Mouse (Mus musculus): ENCODE data around the gene Rab35.

The Rab35 gene

DNA sequence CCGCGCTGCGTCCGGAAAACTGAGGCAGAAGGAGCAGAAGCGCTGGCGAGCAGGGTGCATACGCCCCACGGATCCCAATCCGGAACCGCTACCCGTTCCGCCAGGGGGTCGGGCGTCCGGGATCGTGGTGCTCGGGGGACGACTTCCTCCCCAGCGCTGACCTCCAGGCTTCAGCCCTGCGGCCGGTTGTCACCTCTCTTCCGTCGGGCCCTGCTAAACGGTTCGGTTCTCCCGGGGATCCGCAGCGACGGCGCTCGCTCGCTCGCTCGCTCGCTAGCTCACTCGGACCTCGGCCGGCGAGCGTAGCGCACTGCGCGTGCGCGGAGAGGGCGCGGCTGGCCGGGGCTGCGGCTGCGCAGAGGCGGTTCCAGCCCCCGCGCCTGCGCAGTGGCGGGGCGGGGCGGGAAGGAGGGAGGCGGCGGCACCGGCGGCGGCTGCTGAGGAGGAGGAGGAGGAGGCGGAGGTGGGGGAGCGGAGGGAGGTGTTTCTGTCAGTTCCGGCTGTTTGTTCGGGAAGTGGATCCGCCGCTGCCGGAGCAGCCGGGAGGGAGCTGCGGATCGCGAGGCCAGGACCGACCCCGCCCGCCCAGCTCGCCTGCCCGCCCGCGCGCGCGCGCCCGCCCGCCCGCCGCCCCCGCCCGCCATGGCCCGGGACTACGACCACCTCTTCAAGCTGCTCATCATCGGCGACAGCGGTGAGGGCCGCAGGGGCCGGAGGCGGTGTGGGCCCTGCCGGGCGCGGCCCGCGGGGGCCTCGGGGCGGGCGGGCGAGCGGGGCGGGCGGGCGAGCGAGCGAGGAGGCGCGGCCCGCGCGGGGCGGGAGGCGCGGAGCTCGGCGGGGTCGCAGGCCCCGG is at the start of gene Rab35:
Gene Rab35 (plus strand): TSS at position 404 of the 853 bp plus-strand sequence.
- DNase-seq (ENCODE audit: low spot score) = peak; percentile 95

DNA sequence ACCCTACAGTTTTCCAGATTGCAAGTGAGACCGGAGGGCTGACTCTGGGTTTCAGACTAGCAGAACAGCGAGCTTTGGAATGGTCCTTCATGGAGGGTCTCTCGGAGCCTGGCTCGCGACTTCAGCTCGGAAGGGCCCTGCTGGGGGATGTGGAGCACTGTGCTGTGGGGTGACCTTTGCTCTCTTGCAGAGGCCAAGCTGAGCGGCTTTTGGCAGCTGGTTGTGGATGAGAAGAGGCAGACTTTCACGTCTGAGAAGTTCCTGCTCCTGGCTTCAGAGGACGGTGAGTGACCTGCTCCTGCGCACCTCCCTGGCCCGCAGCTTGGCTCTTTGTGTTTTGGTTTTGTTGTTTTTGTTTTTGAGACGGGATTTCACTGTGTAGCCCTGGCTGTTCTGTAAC is 46.1 kb upstream of the Rab35 start:
- no peak for DNase-seq (ENCODE audit: low spot score)

DNA sequence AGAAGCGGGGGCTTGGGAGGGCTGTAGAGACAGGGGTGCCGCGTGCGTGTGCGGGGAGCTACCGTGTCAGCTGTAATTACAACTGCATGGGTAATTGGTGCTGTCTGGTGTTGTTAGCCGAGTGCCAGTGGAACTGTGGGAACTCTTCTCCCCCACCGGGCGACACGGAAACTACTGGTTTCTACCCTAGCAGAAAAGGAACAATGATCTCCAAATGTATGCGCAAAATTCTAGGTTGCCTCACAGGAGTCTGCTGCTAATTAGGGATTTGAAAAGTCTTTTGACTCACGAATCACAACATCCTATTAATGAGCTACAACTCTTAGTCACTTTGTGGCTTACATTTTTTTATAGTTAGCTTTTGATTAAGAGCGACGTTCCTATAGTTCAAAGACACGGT is 45.5 kb upstream of the Rab35 start:
- DNase-seq (ENCODE audit: low spot score) = no peak

DNA sequence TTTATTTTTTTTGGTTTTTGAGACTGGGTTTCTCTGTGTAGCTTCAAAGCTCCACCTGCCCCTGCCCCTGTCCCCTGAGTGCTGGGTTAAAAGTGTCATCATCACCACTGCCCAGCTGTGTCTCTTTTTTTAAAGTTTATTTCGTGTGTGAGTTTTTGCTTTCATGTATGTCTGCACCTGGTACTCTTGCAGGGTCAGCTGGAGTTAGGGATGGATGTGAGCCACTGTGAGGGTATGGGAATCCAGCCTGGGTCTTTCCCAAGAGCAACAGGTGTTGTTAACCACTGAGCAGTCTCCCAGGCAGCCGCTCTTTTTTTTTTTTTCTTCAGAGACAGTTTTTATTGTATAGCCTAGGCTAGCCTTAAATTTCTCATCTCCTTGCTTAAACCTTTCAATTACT is 44.9 kb upstream of the Rab35 start:
- no peak for DNase-seq (ENCODE audit: low spot score)

DNA sequence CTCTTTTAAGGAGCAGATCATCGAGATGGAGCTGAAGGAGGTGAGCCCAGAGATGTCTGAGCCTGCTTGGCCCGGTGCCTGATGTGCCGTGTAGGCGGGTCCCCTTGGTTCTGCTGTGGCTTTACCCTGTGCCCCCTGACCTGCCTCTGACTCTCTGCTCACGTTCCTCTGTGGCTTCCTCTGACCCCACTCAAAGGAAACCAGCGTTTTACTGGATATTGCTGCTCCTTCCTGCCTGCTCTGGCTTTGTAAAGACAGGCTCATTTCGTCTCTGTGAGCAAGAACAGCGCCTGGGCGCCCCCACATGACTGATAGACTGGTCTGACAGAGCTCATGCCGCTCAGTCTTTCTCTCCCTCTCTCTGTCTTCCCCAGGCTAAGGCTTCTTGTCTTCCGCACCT is 40.7 kb upstream of the Rab35 start:
- no peak for DNase-seq (ENCODE audit: low spot score)

DNA sequence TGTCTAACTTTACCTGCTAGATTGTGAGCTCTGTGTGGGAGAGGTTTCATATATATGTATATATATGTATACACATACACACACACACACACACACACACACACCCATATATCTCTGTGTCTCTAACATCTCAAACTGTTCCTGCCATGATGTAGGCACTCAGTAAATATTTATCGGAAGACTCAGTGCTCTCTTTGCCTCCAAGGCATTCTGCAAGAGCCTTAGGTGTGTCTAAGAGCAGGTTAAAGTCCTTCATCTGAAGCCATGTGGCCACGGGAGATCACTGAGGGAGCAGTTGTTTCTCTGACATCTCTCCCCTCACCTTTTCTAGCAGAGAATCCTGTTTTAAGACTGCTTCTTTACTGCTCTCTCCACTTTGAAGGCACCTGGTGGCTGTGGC is 40.2 kb upstream of the Rab35 start:
- no peak for DNase-seq (ENCODE audit: low spot score)

DNA sequence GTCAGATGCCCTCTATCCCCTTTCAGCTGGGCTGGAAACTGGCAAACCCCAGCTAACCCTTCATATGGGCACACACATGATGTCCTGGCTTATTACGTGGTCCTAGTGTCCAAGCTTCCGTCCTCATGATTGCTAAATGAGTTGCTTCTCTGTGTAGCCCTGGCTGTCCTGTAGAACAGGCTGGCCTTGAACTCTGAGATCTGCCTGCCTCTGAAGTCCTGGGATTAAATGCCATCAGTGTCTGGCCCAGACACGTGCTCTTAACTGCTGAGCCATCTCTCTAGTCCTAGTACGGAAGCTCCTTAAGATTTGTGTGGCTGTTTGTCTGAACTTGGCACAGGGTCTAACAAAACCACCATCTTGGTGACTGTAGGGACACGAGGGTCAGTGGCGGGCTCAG is 28.1 kb upstream of the Rab35 start:
- DNase-seq (ENCODE audit: low spot score) = no peak

DNA sequence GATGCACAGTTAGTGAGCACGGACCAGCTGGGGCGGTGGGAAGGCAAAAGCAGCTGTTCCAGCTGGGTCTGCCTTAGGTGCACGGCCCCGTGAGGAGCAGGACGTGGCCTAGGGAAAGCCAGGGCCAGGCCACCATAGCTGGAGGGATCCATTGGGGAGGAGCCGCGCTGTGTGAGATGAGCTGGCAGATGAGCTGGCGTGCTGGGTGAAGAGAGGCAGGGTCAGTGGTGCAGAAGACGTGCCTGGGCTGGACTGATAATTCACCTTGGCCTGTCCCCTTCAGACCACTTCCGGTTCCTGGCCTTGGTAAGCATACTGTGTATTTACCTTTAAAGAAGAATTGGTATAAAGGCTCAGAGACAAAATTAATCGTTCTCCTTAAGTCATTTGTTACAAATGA is 20.1 kb upstream of the Rab35 start:
- DNase-seq (ENCODE audit: low spot score) = no peak

DNA sequence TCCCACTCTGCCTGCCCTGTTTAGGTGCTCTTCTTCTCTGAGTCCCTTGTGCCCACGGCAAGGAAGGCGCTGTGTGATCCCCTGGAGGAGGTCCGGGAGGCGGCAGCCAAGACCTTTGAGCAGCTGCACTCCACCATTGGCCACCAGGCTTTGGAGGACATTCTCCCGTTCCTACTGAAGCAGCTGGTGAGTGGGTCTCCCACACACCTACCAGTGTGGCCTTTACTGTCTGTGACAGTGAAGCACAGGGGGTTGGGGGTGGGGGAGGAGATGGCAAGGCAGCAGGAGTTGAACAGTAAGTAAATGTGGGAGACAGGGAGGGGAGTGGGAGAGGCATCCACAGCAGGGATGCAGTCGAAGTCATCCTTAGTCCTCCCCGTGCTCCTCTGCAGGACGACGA is 18.4 kb upstream of the Rab35 start:
- no peak for DNase-seq (ENCODE audit: low spot score)

DNA sequence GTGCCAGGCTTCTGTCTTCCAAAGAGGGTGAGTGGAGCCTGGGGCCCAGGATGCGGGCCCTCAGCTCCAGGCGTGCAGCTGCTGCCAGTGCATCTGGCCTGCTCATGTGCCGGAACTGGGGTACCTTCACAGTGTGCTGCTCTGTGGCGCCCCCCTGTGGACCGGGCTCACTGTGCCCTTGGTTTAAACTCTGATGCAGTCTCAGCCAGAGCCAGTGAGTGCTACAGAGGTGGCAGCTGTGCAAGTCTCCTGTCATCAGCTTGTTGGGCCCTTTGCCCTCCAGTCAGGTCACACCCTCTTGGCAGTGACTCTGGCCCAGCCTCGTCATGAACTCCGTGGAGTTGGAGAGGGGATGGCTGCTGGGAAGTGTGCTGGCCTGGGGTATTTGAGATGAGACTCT is 16.8 kb upstream of the Rab35 start:
- DNase-seq (ENCODE audit: low spot score) = no peak

DNA sequence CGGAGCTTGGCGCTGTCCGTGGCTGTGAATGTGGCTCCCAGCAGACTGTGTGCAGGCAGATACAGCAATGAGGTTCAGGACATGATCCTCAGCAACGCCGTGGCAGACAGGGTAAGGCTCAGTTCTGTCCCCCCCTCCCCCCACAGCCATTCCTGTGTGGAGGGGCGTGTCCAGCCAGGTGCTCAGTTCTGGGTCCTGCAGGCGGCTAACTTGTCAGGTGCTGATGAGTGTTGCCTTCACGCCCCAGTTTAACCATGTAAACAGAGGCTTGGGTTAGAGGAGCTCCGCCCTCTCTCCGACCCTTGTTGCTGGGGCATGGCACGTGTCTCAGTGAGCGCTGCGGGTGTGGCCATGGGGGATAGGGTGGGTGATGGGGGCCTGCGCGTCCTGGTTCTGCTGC is 12.0 kb upstream of the Rab35 start:
- no peak for DNase-seq (ENCODE audit: low spot score)

DNA sequence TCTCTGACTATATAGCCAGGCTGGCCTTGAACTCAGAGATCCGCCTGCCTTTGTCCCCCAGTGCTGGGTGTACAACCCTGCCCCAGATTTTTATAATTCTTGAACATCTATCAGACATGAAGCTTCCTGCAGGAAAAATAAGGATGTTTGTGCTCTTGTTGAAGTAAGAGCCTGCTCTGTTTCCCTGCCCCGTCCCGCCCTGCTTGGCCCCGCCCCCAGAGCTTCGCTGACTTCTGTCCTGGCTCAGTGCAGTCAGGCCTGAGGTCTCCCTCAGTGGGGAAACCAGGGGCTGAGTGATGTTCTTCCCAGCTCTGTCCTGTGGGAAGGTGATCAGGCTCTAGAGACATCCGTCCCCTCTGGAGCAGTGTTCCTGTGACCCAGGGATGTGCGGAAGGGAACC is 9.0 kb upstream of the Rab35 start:
- no peak for DNase-seq (ENCODE audit: low spot score)

DNA sequence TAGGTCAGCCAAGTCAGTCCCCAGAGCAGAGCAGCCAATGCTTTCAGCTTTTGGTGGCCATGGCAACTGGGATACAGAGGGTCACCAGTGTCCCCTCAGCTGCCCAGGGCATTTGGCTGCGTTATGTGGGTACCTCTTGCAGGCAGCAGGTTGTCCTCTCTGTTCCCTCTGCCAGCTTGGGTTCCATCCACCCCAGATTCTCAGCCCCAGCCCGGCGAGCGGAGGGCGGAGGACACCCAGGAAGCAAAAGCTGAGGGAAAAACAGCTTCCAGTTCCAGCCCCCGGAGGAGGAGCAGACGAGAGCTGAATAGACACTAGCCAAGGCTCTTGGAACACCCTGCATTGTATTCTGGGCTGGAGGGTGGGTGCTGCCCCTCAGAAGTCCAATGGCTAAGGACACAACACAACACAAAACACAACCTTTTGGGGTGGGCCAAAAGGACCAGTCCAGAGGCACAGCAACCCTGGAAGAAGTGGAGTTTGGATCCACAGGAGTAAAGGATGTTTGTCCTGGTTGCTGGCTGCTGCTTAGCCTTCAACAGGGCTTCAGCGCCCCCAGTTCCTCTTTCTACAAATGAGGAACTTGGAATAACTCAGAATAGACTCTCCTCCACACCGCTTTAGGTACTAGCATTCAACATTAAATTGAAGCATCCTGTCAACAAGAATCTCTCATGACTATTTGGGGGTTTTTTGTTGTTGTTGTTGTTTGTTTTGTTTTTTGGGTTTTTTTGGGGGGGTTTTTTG is 7.8 kb upstream of the Rab35 start:
- DNase-seq (ENCODE audit: low spot score) = no peak

DNA sequence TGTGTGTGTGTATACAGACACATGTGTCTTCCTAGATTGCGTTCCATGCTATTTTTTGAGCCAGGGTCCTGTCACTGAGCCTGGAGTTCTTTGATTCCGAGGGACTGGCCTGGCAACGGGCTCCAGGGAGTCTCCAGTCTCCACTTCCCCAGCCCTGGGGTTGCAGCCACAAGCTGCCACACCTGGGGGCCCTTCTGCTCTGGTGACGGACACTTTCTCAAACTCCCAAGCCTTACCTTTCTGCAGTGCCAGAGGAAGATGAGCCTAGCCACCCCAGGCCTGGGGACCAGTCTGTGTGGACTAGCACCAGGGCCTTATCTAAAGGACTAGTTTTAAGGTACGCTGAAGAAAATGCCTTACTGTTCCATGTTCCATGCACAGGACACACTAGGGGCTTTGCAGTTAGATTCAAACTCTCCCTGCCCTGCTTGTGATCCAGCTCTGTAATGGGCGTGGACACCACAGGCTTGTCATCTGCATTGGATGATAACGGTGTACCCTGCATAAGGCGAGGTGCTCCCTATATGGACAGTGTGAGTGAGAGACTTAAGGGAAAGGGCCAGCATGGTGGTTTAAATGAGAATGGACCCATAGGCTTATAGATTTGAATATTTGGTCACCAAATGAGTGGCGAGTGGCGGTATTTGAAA is 5.3 kb upstream of the Rab35 start:
- no peak for DNase-seq (ENCODE audit: low spot score)

DNA sequence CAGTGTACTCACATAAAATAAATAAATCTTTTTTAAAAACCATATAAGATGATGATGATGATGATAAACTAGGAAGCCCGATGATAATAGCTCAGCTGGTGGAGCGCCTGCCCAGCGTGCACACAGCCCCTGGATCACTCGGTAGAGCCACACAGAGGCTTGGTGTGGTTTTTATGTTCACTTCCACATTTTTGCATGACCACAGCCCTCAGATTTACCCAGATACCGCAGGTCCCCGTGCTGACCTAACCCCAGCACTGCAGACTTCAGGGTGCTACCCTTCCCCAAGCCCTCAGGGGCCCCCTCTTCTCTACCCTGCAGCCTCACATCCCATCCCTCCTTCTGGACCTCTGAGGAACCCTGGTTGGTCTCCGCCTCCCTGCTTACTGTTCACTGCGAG is 3.6 kb upstream of the Rab35 start:
- DNase-seq (ENCODE audit: low spot score) = no peak

DNA sequence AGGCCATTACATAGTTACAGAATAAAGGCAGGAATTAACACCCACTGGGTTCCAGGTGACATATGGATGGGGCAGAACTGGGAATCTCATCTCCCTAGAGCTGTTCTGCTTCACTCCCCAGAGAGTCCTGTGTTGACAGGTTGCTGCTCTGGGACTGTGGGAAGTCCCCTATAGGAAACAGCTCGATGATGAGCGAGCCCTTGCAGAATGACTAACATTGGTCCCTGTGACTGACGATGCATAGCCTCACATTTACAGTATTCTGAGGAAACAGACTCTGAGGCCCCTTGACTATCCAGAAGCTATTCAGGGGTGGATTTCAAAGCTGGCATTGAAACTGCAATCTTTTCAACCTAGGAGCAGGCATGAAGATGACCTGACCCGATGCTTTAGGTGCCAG is 2.0 kb upstream of the Rab35 start:
- DNase-seq (ENCODE audit: low spot score) = no peak

DNA sequence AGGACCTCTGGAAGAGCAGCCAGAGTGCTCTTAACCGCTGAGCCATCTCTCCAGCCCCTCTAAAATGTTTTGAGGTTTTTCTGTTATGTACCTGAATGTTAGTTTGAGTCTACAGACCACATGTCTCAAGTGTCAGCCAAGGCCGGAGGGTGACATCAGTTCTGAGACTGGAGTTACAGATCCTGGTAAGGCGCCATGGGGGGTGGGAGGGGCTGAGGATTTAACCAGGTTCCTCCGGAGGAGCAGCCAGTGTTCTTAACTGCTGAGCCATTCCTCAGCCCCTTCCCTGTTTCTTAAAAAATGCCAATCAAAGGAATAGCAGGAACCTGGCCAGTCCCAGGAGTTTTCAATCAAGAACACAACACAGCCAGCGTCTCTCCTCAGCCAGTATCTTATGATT is 1.4 kb upstream of the Rab35 start:
- DNase-seq (ENCODE audit: low spot score) = no peak

DNA sequence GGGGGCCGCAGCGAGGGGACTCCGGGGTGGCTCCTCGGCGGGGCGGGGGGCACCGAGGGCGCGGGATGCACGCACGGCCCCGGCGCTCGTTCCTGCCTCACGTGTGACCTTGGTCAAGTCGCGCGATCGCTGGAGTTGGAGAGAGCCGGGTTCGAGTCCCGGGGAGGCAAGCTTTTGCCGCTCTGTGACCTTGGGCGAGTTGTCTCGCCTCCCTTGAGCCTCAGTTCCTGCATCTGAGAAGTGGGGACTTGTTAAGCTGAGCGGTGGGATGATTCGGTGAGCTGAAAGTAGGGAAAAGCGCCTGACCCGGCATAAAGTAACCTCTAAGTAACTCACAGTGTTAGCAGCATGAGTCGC is 628 bp downstream of the Rab35 start:
- DNase-seq (ENCODE audit: low spot score) = peak; percentile 33

DNA sequence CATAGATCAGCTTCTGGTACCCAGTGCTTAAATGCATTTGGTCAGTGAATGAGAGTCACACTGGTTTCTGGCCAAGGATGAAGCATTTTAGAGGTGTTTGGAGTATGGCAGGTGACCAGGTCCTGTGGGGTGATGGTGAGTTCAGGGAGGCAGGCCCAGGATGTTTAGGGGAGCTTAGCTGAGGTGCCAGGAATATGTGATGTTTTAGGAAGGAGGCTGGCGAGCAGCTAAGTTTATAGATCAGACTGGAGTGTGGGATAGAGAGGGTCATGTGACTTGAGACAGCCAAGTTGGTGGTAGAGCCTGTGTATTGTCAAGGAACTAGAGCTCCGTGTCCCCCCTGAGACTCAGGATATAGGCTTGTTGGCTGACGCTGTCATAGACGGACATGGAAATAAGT is 1.4 kb downstream of the Rab35 start:
- DNase-seq (ENCODE audit: low spot score) = no peak

DNA sequence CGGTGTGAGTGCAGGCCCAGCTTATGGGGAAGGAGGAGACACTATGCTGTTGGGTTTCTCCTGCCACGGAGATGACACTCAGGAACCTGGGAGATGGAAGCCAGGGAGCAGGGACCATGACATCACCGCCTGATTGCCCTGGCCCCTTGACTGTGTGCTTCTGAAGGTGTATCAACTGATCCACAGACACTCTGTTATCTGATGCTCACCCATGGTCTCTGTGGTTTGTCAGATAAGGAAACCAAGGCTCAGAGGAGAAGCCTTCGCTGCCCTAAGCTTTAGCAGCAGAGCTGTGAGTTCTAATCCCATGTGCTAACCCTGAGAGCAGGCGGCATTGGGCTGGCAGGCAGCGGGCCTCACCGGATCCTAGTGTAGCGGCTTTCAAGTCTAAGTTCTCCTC is 2.3 kb downstream of the Rab35 start:
- DNase-seq (ENCODE audit: low spot score) = no peak

DNA sequence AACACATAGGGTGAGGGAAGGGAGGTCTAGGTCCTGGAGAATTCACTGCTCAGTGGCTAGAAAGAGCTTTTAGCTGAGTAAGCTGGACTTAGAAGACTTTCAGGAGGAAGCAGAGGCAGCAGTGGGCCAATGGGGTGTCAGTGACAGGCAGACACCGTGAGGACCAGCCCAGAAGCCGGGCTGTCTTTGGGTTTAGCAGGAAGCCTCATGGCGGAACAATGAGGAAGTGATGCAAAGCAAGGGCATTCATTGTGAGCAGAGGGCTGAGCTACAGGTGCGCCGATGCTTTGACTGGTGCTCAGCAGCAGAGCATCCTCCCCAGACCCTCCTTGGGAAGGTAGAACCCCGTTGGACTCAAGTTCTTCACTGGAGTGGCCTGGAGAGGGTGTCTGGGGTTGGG is 3.8 kb downstream of the Rab35 start:
- no peak for DNase-seq (ENCODE audit: low spot score)

DNA sequence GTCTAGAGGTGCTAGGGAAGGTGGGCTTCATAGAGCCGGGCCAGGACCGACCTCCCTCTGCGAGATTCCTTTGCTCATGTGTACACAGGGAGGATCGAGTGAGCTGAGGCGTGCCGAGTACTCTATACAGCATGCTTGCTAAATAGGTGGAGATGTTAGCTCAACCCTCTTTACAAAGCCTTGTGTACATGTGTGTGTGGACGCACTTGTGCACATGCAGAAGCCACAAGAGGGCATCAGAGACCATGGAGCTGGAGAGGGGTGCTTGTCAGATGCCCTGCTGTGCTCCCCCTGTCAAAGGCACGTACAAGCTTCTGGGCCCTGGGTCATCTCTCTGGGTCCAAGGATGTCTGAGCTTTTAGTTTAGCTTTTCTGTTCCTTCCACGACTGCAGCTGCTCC is 12.5 kb downstream of the Rab35 start:
- no peak for DNase-seq (ENCODE audit: low spot score)

DNA sequence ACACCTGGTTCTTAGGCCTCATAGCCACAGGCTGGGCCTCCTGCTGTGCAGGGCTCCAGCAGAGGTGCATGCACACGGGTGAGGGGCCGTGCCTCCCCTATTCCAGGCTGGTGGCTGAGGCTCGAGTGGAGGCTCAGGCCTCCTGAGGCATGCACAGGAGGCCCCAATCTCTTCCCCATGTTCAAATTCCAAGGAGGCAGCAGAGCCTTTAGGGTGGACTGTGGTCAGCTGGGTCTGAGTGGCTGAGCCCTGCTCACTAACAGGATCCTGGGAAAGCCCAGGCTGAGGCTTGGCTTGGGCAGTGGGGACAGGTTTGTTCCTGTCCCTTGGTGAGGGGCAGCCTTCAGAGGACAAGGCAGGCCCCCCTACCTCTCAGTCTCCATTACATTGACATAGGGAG is 17.2 kb downstream of the Rab35 start:
- no peak for DNase-seq (ENCODE audit: low spot score)

Data from ovary, postnatal 14 days (tissue).